Mouse (Mus musculus) hindbrain, embryonic 14.5 days (tissue): Measurements from ENCODE around the gene Abcb7. TPM values are rescaled to one million over a fixed set of nuclear protein-coding genes. Genes with fewer than 3 reads are reported as not detected.
"Not testable (repeated sequence)": the region's sequence is repeated elsewhere in the genome, so short reads cannot be mapped to it uniquely, and the experiment has no call there.

Experiments used
- ATAC-seq: fragments of 200-750 bp; cut with Nextera tagmentation; 2 replicates; pipeline ENCODE4 v1.8.0; 2017; ENCODE audit warnings: moderate number of reproducible peaks, mild to moderate bottlenecking, moderate TSS enrichment, moderate library complexity; ENCODE audit not compliant: low FRiP score
- DNase-seq: peaks from one replicate; pipeline ENCODE4 v3.0.0-alpha.2; 2015; ENCODE audit warnings: low spot score
- H3K27ac ChIP-seq: fragments of 300-500 bp; sonication (generic); 2 replicates; pipeline ENCODE4 v1.5.1; 2014; ENCODE audit warnings: mild to moderate bottlenecking, moderate library complexity
- H3K27me3 ChIP-seq: fragments of 300-500 bp; sonication (generic); 2 replicates; pipeline ENCODE4 v1.6.1; 2014; ENCODE audit warnings: mild to moderate bottlenecking, low read length, mixed read lengths; ENCODE audit not compliant: control insufficient read depth, insufficient read depth
- H3K36me3 ChIP-seq: fragments of 300-500 bp; sonication (generic); replicated peaks from 2 replicates; pipeline ENCODE4 v1.6.1; 2014; ENCODE audit not compliant: control insufficient read depth, insufficient read depth
- H3K4me1 ChIP-seq: fragments of 300-500 bp; sonication (generic); replicated peaks from 2 replicates; pipeline ENCODE4 v1.6.1; 2014; ENCODE audit warnings: antibody characterized with exemption, low read length, mixed read lengths; ENCODE audit not compliant: control insufficient read depth, insufficient read depth
- H3K4me2 ChIP-seq: fragments of 300-500 bp; sonication (generic); replicated peaks from 2 replicates; pipeline ENCODE4 v1.6.1; 2014; ENCODE audit warnings: mild to moderate bottlenecking, moderate library complexity
- H3K4me3 ChIP-seq: fragments of 300-500 bp; sonication (generic); replicated peaks from 2 replicates; pipeline ENCODE4 v1.5.1; 2014; ENCODE audit warnings: mild to moderate bottlenecking, low read length
- H3K9ac ChIP-seq: fragments of 300-500 bp; sonication (generic); 2 replicates; pipeline ENCODE4 v1.6.1; 2014
- H3K9me3 ChIP-seq: fragments of 300-500 bp; sonication (generic); 2 replicates; pipeline ENCODE4 v1.6.1; 2016; ENCODE audit warnings: low read length; ENCODE audit not compliant: control insufficient read depth
- WGBS: fragments of 180-500 bp; shearing (Covaris S2); extraction: QIAGEN DNeasy Blood & Tissue Kit; methylation state at CpG from one replicate; pipeline ENCODE4 v1.1.7; 2014; 5-methylcytosine and 5-hydroxymethylcytosine counted together
- polyA plus RNA-seq: library from polyadenylated mRNA; unstranded; fragments of >200 nt; fragmentation: Nextera tagmentation; extraction: Ambion mirVana; gene quantifications from 2 replicates; pipeline ENCODE4 v1.2.1, GENCODE M21; 2014

The Abcb7 gene
- polyA plus RNA-seq, 1 experiment from 2014 or later, result 11.3 TPM

- 52% methylated on average over 1 of the region's 1 CpGs for WGBS
Measured at GRCm38 (mm10) chrX:104397526-104397925, 16.1 kb downstream of the Abcb7 start.

GRCm38 (mm10) chrX:104359686-104360085 is 54.0 kb downstream of the Abcb7 start:
- H3K27me3 ChIP-seq, result peaks cover 9% of the 10 kb centered on the region; the same call in 1 of the 2 replicates
- ATAC-seq (no peak), DNase-seq (no peak)
- no peak overlapping the region for H3K9ac ChIP-seq
- H3K4me1 ChIP-seq, result no peaks in the 10 kb centered on the region
- no peak overlapping the region for H3K27ac ChIP-seq
- no peaks in the 10 kb centered on the region for H3K9me3 ChIP-seq
- no peak overlapping the region for H3K4me3 ChIP-seq
- no peaks in the 10 kb centered on the region for H3K36me3 ChIP-seq
- H3K4me2 ChIP-seq, result no peak overlapping the region

More at GRCm38 (mm10) chrX:104397526-104397925, 16.1 kb downstream of the Abcb7 start:
- Histone ChIP-seq H3K4me3 (no peak overlapping the region), H3K4me1 (no peaks in the 10 kb centered on the region), H3K27ac (no peak overlapping the region), H3K36me3 (no peaks in the 10 kb centered on the region), H3K9me3 (no peaks in the 10 kb centered on the region), H3K9ac (no peak overlapping the region), H3K27me3 (peaks cover 12% of the 10 kb centered on the region), H3K4me2 (no peak overlapping the region)
- ATAC-seq, result no peak
- no peak for DNase-seq

- no peak overlapping the region for H3K4me2 ChIP-seq
- no peak for DNase-seq
- ATAC-seq, result no peak
- no peaks in the 10 kb centered on the region for H3K9me3 ChIP-seq
- H3K27ac ChIP-seq, result no peak overlapping the region
- H3K9ac ChIP-seq, result no peak overlapping the region
- H3K4me3 ChIP-seq, result no peak overlapping the region
- H3K4me1 ChIP-seq, result no peaks in the 10 kb centered on the region
- 83% methylated on average over 1 of the region's 1 CpGs for WGBS
- H3K36me3 ChIP-seq, result no peaks in the 10 kb centered on the region
- H3K27me3 ChIP-seq, result peaks cover 4% of the 10 kb centered on the region; the same call in 1 of the 2 replicates
Measured at GRCm38 (mm10) chrX:104355842-104356241, 57.8 kb downstream of the Abcb7 start.

GRCm38 (mm10) chrX:104348146-104348545 is 65.5 kb downstream of the Abcb7 start:
- 84% methylated on average over 24 of the region's 31 CpGs for WGBS
- peak; percentile 34; the same call in 1 of the 2 replicates for ATAC-seq
- H3K4me3 ChIP-seq, DNase-seq, H3K36me3 ChIP-seq, H3K4me2 ChIP-seq, H3K27ac ChIP-seq, H3K27me3 ChIP-seq, H3K9ac ChIP-seq, H3K4me1 ChIP-seq, H3K9me3 ChIP-seq: not testable (repeated sequence)

- Histone ChIP-seq H3K9me3 (no peaks in the 10 kb centered on the region), H3K27me3 (no peaks in the 10 kb centered on the region; the same call in 1 of the 2 replicates), H3K4me1 (no peaks in the 10 kb centered on the region), H3K27ac (no peak overlapping the region), H3K9ac (no peak overlapping the region), H3K36me3 (no peaks in the 10 kb centered on the region), H3K4me3 (no peak overlapping the region), H3K4me2 (no peak overlapping the region)
- ATAC-seq (no peak), DNase-seq (no peak)
Measured at GRCm38 (mm10) chrX:104291721-104292120, 121.9 kb downstream of the Abcb7 start.

GRCm38 (mm10) chrX:104279828-104280227 is 133.8 kb downstream of the Abcb7 start:
- Histone ChIP-seq H3K4me1 (no peaks in the 10 kb centered on the region), H3K9ac (no peak overlapping the region), H3K27ac (no peak overlapping the region), H3K4me3 (no peak overlapping the region), H3K36me3 (no peaks in the 10 kb centered on the region), H3K9me3 (no peaks in the 10 kb centered on the region), H3K27me3 (peaks cover 10% of the 10 kb centered on the region; the same call in 1 of the 2 replicates), H3K4me2 (no peak overlapping the region)
- ATAC-seq, result no peak
- no peak for DNase-seq
- WGBS, result 77% methylated on average over 1 of the region's 1 CpGs

- H3K4me2 ChIP-seq, result no peak overlapping the region
- ATAC-seq, result no peak
- no peaks in the 10 kb centered on the region for H3K36me3 ChIP-seq
- no peak overlapping the region for H3K4me3 ChIP-seq
- no peaks in the 10 kb centered on the region for H3K4me1 ChIP-seq
- no peak overlapping the region for H3K9ac ChIP-seq
- no peaks in the 10 kb centered on the region for H3K9me3 ChIP-seq
- DNase-seq, result no peak
- WGBS, result 87% methylated on average over 2 of the region's 2 CpGs
- no peak overlapping the region for H3K27ac ChIP-seq
- 0 out of 2 replicates have a peak, but pooled peaks cover 4% of the 10 kb centered on the region for H3K27me3 ChIP-seq
Measured at GRCm38 (mm10) chrX:104264371-104264770, 149.3 kb downstream of the Abcb7 start.

- 0 out of 2 replicates have a peak, but pooled peaks cover 4% of the 10 kb centered on the region for H3K27me3 ChIP-seq
- WGBS, result 92% methylated on average over 1 of the region's 1 CpGs
- ATAC-seq (no peak), DNase-seq (no peak)
- no peak overlapping the region for H3K27ac ChIP-seq
- H3K9ac ChIP-seq, result no peak overlapping the region
- no peaks in the 10 kb centered on the region for H3K36me3 ChIP-seq
- H3K9me3 ChIP-seq, result no peaks in the 10 kb centered on the region
- H3K4me3 ChIP-seq, result no peak overlapping the region
- H3K4me1 ChIP-seq, result no peaks in the 10 kb centered on the region
- H3K4me2 ChIP-seq, result no peak overlapping the region
Measured at GRCm38 (mm10) chrX:104262468-104262867, 151.2 kb downstream of the Abcb7 start.

GRCm38 (mm10) chrX:104256561-104256960 is 157.1 kb downstream of the Abcb7 start:
- Histone ChIP-seq H3K27ac (no peak overlapping the region), H3K4me3 (no peak overlapping the region), H3K4me2 (no peak overlapping the region), H3K36me3 (no peaks in the 10 kb centered on the region), H3K27me3 (0 out of 2 replicates have a peak, but pooled peaks cover 4% of the 10 kb centered on the region), H3K4me1 (no peaks in the 10 kb centered on the region), H3K9ac (no peak overlapping the region), H3K9me3 (no peaks in the 10 kb centered on the region)
- WGBS, result 75% methylated on average over 1 of the region's 1 CpGs
- ATAC-seq (no peak), DNase-seq (no peak)
